Mouse (Mus musculus): Measurements from ENCODE around the gene Atg5.
A peak's percentile ranks its signal among the peaks of the same experiment; 100 is the strongest.

Atg5 gene

DNA sequence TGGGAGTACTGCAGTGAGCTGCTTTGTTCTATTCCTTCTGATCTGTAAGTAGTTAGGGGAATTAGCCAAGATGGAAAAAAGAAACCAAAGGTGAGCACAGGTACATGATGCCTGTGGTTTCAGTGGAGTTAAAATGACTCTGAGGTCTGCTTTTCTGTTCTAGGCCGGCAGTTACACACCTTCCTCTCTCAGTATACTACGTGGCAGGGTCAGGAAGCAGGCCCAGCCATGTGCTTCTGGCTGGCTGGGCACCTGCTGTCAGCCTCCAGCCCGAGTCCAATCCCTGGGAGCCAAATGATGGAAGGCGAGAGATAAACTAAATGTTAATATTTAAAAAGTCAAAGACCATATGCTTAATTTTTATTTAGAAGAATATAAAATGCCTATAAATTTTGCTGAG lies 85.3 kb downstream of the Atg5 start:
- DNase-seq (ENCODE audit: low spot score): no peak

DNA sequence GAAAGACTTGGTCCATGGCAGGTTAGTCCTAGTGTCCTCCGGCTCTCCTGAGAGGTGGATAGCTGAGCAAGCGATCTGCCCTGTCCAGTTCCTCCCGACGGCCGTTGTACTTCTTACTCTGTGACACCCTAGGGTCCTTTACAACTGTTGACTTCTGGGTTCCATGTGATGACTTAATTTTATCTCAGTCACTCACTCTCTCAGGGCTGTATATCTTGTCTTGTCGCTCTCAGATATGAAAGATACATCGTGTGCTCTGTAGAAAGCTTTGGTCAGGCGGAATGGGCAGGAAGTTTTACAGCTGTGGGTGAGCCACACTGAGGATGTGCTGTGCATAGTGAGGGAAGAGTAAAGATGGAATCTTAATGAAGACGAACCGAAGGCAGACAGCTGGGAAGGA lies 86.2 kb downstream of the Atg5 start:
- no peak for DNase-seq (ENCODE audit: low spot score)

DNA sequence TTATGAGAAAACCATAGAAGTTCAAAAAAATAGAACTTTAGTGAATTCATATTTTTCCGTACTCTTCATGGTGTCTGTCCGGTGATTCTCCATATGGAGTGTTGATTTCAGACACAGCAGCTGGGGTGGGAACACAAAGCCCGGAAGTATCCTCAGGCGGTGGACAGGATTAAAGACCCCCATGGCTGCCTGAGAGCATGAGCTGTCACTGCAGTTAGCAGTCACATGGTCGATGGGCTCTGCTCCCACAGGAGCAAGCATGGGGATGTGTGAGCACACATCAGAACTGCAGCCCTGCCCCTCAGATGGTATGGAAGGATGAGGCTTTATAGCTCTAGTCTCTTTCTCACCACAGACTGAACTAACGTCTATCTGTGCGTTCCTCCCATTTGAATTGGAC lies 87.1 kb downstream of the Atg5 start:
- DNase-seq (ENCODE audit: low spot score): no peak

DNA sequence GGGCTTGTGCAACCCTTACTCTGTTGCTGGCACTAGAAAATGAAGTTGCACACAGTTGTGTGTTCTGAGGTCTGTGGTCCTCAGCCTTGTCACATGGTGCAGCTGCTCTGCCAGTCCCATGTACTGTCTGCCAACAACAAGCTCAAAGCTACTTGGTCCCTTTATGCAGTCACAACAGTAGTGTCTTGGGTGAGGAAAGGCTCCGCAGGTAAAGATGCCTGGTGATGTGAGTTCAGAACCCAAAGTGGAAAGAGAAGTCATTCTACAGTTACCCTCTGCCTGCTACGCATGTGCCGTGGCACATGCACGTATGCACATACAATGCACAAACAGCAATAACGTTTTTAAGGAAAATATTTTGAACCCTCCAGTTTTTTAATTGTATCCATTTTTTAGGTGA lies 88.5 kb downstream of the Atg5 start:
- DNase-seq (ENCODE audit: low spot score): no peak

DNA sequence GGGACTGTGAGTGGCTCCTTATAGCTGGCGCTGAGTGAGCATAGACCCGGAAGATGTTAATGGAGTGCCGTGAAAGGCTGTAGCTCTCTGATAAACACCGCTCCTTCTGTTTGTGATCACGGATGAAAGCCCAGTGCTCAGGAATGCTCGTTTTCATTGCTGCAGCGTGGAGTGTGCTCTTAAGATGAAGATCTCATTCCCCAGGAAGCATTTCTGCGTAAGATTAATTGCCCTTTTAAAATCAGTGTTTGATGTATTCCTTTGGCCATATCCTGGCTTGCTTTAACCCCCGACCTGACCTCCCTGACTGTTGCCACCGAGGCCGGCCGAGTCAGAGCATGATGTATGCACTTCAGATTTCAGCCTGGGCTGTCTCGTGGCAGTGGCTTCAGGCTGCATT lies 89.2 kb downstream of the Atg5 start:
- peak; percentile 36 for DNase-seq (ENCODE audit: low spot score)

DNA sequence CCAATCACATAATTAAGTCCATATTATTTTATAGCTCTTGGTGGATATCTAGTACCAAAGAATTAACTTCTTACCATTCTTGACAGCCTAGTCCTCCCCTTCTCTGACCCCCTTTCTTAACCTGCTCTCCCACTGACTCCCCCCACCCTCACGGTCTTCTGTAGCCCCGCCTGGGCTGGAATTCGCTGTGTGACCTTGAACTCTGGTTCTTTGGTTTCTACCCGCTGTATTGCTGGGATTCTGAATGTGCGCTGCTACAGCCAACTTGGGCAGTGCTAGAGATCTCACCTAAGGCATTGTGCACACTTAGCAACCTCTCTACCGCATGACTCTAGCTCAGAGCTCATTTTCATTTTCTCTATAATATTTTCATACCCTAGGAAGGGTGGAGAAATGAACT lies 90.7 kb downstream of the Atg5 start:
- DNase-seq (ENCODE audit: low spot score): no peak

DNA sequence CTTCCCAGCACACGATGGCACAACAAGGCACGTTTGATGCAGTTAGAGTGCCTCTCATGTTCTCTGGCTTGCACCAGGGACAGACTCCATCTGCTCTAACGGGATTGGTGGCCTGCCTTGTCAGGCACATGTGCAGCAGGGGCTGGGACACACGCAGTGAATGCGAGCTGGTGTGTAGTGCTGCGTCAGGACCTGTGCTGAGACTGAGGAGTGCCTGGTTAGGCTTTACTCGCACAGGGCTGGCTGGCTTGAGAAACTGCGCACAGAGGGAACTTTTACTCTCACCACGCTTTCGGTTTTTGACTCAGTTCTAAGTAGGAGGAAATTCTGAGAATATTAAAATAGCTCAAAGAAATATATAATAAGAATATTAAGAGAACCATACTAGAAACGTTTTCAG lies 92.5 kb downstream of the Atg5 start:
- DNase-seq (ENCODE audit: low spot score): no peak

DNA sequence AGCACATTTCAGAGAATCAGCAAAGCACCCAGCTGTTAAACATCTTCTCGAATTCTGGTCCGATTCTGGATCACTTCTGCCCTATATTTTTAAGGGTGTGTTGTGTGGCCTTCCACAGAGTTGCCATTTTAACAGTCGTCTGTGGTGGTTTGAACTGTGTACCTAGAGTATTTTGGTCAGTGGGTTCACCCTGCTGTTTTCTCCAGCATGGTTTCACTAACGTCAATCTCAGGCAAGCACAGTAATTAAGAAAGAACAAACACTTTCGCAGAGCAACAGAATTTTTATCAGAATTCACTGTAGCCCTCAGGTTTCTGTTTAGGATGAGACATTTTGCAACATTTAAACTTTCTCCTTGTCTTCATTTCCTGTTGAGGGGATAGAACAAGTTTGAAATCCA lies 94.3 kb downstream of the Atg5 start:
- DNase-seq (ENCODE audit: low spot score): no peak

DNA sequence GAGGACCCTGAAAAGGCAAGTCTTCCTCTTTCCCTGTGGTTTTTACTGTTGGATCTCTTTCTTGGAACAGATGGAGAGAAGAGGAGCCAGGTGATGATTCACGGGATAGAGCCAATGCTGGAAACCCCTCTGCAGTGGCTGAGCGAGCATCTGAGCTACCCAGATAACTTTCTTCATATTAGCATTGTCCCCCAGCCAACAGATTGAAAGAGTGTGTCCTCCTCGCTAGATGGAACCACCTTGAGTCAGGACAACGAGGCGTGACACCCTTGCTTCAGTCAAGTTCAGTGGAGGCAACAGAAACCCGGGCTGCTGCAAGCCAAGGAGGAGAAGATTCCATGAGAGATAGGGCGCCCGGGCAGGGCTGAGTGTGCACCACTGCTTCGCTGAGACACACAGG lies 94.7 kb downstream of the Atg5 start:
- DNase-seq (ENCODE audit: low spot score): no peak

DNA sequence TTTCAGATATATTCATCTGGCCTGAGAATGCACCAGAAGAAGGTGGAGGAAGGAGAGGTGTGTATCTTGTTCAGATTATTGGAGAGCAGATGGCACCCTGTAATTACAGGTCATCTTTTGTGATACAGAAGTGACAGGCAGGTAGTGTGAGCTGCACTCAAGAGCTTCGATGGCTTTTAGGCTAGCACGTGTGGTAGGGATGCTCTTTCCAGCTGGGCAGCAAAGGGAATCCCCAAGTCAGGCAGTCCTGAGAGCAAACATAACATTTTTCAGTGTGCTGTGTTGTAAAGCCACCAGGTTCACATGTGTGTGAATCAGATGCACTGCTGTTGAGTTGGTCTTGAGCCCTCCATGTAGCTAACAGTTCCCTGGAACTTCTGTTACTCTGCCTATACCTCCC lies 98.0 kb downstream of the Atg5 start:
- DNase-seq (ENCODE audit: low spot score): no peak

DNA sequence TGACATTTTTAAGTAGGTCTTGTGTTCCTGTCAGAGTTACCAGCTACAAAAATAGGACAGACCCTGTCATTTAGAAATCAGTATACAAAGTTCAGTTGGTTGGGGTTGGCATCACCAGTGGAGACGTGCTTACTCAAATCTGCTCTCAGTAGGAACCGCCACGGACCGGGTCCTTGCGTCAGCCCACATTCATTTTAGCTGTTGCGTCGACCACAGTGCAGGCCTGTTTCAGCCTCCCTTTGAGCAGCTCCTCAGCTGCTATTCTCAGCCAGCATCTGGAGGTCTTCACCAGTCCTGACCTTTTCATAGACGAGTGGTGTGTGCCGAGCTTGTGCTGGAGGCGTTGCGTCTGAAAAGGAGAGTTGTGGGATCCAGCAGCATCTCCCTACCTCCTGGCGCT lies 98.9 kb downstream of the Atg5 start:
- no peak for DNase-seq (ENCODE audit: low spot score)

DNA sequence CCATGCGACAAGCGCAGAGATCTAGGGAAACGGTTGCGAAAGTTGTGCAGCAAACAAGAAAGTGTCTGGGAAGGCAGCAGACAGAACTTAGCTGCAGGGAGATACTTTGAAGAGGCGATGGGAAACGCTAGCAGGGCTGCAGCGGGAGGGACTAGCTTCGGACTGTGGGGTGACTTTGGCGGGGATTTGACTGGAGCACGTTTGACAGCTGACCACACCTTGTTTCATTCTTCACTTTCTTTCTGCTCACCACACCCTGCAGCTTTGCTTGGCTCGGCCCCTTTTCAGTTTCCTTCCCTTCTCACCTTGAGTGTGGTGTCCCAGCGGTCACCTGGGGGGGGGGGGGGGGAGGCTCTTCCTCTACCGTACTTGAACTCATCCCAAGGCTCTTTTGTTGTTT lies 100.4 kb downstream of the Atg5 start:
- DNase-seq (ENCODE audit: low spot score): no peak

DNA sequence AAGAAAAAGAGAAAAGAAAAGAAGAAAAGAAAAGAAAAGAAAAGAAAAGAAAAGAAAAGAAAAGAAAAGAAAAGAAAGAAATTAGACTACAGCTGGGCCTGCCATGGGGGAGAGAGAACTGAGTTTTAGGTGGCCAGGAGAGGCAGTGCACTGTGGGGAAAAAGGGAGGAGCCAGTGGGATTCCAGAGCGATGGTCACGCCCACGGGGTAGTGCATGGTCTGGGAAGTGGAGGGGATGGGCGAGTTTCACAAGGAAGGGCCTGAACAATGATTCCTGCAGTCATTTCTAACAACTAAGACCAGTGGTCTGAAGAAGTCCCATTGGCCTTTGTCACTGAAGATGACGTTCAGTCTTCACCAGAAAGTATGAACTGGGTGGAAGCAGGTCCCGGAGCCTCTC lies 102.5 kb downstream of the Atg5 start:
- DNase-seq (ENCODE audit: low spot score): no peak

DNA sequence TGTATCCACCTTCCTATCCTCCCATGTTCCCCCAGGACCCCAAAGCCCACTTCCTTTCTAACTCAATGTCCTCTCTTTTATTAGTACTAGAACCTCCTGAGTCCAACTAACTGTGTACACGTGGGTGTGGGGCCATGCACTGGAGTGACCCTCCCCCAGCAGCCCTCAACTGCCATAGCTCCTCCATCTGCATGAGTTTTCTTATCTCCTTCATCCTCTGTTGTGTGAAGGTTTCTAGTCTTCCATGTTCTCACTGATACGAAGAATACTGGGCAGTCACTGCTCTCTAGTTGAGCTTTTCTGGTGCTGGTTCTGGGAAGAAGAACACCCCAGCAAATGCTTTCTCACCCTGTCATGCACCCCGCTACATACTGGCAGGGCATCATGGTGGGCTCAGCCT lies 104.1 kb downstream of the Atg5 start:
- DNase-seq (ENCODE audit: low spot score): no peak

DNA sequence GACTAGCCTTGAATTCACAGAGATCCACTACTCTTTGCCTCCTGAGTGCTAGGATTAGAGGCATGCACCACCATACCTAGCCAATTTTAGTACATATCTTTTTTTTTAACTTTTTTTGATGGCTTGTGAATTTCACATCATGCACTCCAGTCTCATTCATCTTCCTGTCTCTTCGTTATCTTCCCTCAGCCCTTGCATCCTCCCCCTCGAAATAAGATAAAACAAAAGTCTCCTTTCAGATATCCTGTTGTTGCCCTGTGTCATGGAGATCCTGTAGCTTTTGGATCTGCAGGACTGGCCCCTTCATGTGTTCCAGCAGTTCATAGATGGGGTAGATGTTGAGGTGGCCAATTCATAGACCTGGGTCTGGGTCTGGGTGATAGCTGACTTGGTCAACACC lies 106.5 kb downstream of the Atg5 start:
- no peak for DNase-seq (ENCODE audit: low spot score)

DNA sequence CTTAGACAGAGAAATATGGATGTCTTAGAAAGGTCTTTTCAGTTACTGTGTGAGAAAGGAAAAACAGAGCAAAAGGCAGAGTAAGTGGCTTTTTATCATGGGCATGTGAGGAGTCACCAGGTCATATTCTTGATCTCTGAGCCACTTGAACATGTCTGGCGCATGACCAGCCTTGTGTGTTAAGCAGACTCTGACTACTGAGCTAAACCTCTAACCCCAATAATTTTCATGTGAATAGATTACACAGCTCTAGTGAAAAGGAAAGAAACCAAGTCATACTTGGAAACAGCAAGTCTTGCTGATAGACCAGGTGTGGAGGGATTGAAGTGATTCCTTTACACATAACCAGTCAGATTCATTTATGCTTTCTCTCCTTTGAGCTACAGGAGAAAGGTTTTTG lies 107.3 kb downstream of the Atg5 start:
- DNase-seq (ENCODE audit: low spot score): no peak

DNA sequence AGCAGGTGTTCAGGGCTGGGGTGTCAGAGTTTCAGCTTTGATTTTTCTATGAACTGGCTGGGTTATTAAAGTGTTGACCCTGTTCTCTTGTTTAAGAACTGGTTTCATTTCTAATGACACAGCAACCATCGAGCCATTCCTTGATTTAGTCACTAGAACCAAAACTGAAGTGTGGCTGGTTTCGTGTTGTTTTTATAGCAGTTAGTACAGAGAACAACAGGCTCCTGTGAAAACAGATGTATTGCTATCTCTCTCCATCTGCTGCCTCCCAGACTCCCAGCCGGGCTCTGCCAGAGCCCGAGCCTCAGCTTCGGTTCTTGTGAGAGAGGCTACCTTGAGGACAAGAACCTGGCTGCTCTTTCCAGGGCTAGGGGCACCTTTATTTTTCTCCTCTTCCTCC lies 109.7 kb downstream of the Atg5 start:
- DNase-seq (ENCODE audit: low spot score): no peak

DNA sequence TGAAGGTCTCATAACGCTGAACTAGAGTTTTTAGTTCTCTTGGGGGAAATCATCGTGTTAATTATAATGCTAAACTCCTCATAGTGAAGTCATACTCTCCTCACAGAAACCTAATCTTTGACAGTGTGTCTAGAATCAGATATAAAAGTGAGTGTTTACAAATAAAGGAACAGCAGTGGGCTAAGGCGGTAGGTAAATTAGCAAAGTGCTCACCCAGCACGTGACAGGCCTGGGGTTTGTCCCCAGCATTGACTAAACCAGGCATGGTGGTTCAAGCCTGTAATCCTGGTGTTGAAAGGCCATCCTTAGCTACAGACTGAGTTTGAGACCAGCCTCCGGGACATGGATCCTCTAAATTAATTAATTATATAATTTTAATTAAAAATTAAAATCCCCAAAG lies 110.2 kb downstream of the Atg5 start:
- DNase-seq (ENCODE audit: low spot score): no peak

DNA sequence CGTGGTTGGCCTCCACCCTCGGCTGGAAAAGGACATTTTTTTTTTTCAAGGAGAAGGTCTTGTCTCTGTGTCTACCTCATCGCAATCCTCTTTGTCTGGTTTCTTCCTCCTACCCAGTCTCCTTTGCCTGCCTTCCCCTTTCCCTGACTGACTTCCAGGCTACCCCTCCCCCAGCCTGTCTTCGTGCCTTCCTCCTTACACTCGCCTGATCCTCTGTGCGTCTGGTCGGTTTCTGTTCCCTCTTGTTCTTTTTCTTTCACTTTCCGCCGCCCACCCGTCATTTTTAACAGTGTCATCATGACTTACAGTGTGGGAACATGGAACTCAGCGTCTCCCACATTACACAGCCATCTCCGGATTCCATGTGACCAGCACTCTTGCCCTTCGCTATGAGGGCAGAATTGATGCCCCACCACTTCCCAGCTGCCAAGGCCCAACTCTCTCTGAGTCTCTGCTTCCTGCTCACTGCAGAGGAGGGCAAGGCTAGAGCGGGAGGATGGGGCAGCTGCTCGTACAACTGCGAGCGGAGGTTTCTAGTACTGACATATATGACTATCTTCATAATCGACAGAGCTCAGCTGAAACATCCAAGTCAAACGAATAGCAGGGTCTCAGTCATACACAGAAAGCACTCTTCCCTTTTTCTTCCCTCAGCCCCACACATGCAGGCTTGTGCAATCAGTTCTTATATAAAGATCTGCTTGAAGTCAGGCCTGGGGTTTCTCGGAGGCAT lies 112.5 kb downstream of the Atg5 start:
- peak; percentile 30 for DNase-seq (ENCODE audit: low spot score)

DNA sequence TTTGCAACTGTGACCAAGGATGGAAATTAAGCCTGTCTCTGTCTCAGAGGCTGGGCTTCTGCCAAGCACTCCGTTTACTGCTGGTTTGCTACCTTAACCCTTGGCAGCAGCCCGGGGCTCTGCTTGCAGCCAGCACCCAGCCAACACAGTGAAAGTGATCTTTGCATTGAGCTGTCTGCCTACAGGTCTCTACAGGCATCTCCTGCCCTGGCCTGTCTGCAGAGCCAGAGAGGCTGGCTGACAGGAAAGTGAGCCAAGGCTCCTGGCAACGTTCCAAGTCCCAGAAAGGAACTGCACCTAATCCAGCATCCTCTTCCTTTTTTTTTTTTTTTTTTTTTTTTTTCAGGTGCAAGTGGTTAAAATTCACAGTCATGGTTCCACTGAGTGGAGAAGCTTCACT lies 113.2 kb downstream of the Atg5 start:
- peak; percentile 19 for DNase-seq (ENCODE audit: low spot score)

DNA sequence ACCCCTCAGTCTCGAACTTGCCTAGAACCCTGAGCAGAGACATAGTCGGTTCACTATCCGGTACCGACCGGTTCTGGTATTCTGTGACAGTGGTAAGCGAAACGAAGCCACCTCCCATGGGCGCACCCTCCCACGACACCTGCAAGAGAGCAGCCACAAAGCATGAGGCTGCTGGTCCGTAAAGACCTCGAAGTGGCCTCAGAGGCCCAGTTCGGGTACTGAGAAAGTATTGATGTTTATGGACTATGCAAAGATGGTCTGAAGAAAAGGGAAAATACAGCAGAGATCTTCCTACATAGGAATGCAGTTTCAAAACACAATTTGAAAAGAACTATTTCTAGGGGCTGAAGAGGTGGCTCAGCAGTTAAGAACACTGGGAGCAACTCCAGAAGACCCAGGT lies 113.8 kb downstream of the Atg5 start:
- DNase-seq (ENCODE audit: low spot score): no peak

DNA sequence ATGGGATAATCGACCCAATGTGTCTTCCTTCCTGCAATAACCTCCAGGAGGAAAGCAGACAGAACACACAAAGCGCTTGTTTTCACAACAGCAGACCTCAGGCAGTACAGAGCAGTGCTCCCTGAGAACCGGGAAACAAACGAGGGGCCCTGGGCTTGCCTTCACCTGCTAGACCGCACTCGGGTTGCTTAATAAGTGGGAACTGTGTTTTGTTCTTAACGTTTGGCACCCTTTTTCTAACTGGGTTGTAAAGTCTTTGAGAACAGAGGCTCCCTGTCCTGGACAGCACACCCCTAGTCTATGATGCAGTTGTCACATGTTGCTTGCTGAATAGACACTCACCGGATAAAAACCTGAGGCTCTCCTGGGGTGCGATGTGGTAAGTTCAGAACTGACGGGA lies 115.1 kb downstream of the Atg5 start:
- DNase-seq (ENCODE audit: low spot score): no peak

DNA sequence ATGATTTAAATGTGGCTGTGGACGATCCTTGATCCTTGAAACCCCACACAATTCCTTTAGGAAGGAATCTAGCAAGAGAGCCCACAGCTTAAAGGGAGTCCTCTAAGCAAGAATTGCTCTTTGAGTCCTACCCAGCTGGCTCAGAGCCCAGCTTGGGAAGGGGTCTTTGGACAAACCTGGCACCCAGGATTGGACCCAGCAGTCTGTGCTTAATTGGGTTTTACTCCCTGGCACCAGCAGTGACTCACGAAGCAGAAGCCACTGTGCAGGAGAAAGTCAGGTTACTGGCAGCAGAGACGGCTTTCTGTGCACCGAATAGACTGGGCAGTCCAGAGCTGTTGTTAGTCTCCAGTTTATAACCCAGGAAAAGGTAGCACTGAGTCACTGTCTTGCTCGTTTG lies 117.1 kb downstream of the Atg5 start:
- no peak for DNase-seq (ENCODE audit: low spot score)

DNA sequence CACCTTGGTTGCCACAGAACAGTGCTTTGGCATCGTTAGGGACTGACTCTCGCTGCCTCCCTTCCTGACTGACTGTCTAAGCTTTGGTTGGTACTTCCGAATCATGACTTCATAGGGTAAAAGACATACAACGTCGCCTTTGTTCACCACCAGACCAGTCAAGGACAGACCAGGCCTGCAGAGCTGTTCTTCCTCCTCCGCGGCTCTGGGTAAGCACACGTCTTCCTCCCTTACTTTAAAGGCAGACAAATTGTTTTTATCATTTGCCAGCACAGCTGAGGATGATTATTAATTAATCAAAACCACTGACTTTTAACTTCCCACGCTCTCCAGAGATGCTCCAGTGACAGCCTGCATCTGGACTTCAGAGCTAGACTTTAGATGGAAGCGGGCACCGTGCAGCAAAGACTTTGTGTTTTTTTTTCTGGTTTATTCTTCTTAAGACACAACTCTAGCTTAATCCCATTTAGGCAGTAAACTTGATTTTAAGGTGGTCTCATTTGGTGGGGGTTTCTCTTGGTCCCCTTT lies 120.6 kb downstream of the Atg5 start:
- DNase-seq (ENCODE audit: low spot score): no peak

DNA sequence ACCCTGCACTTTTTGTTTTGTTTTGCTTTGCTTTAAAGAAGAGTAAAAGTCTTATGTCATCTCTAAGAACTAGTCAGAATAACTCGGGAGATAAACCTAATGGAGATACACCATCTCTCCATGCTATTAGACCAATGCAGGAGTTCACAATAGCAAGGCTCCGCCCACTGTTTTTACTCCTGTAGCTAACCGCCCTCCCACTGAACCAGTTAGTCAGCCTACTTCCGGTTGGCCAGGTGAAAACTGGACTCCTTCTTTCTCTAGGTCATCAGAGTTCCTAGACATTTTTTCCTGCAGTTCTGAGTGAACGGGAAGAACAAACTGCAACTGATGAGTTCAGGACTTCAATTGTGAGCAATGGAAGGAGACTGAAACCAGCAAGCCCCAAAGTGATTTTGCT lies 122.1 kb downstream of the Atg5 start:
- DNase-seq (ENCODE audit: low spot score): no peak

Data from yolk sac, embryonic 10.5 days (tissue).